Mouse (Mus musculus) CH12F3 (cell line): ENCODE data around the gene Cpvl.

Experiments used
- in situ Hi-C: fragments of 300-500 bp; cut with MboI; formaldehyde crosslinking; loops from 2 replicates; pipeline ENCODE4 v1.14.3; 2020; ENCODE audit warnings: low sequenced_read_pairs

Gene Cpvl

GRCm38 (mm10) chr6:53978571-53978970 is at the start of gene Cpvl:
TSS of gene Cpvl (minus strand) at chr6:53978671.
- in situ Hi-C loops: no loop called here

GRCm38 (mm10) chr6:54023846-54024245 is 45.4 kb upstream of the Cpvl start:
- in situ Hi-C loops: no loop called here

- in situ Hi-C loops: no loop called here
Observed at GRCm38 (mm10) chr6:54021123-54021789, 42.8 kb upstream of the Cpvl start.

GRCm38 (mm10) chr6:54018861-54019260 is 40.4 kb upstream of the Cpvl start:
- in situ Hi-C loops: no loop called here

GRCm38 (mm10) chr6:54018038-54018437 is 39.6 kb upstream of the Cpvl start:
- in situ Hi-C loops: no loop called here

GRCm38 (mm10) chr6:54012163-54012562 is 33.7 kb upstream of the Cpvl start:
- in situ Hi-C loops: no loop called here

- in situ Hi-C loops: no loop called here
Observed at GRCm38 (mm10) chr6:54010362-54010761, 31.9 kb upstream of the Cpvl start.

GRCm38 (mm10) chr6:54009293-54009692 is 30.8 kb upstream of the Cpvl start:
- in situ Hi-C loops: no loop called here

GRCm38 (mm10) chr6:54008448-54009120 is 30.1 kb upstream of the Cpvl start:
- in situ Hi-C loops: no loop called here

GRCm38 (mm10) chr6:54005302-54005701 is 26.8 kb upstream of the Cpvl start:
- in situ Hi-C loops: no loop called here

GRCm38 (mm10) chr6:53996226-53996955 is 17.9 kb upstream of the Cpvl start:
- in situ Hi-C loops: no loop called here

- in situ Hi-C loops: no loop called here
Observed at GRCm38 (mm10) chr6:53995519-53995918, 17.0 kb upstream of the Cpvl start.

GRCm38 (mm10) chr6:53992386-53992785 is 13.9 kb upstream of the Cpvl start:
- in situ Hi-C loops: no loop called here

GRCm38 (mm10) chr6:53987235-53987634 is 8.8 kb upstream of the Cpvl start:
- in situ Hi-C loops: no loop called here

- in situ Hi-C loops: no loop called here
Observed at GRCm38 (mm10) chr6:53986273-53986985, 8.0 kb upstream of the Cpvl start.

GRCm38 (mm10) chr6:53983820-53984219 is 5.3 kb upstream of the Cpvl start:
- in situ Hi-C loops: no loop called here

- in situ Hi-C loops: no loop called here
Observed at GRCm38 (mm10) chr6:53982612-53983011, 4.1 kb upstream of the Cpvl start.

GRCm38 (mm10) chr6:53982047-53982600 is 3.7 kb upstream of the Cpvl start:
- in situ Hi-C loops: no loop called here

- in situ Hi-C loops: no loop called here
Observed at GRCm38 (mm10) chr6:53980817-53981480, 2.5 kb upstream of the Cpvl start.

- in situ Hi-C loops: no loop called here
Observed at GRCm38 (mm10) chr6:53974040-53974439, 4.4 kb downstream of the Cpvl start.
